Mouse (Mus musculus) intestine, embryonic 15.5 days (tissue): ENCODE results near the gene Gata1. TPM values are rescaled to one million over a fixed set of nuclear protein-coding genes. Genes with fewer than 3 reads are reported as not detected.
"Not testable (repeated sequence)": the region's sequence is repeated elsewhere in the genome, so short reads cannot be mapped to it uniquely, and the experiment has no call there.

Source experiments
- ATAC-seq: fragments of 200-750 bp; cut with Nextera tagmentation; 2 replicates; pipeline ENCODE4 v1.8.0; 2017; ENCODE audit warnings: moderate TSS enrichment, moderate library complexity
- H3K27ac ChIP-seq: fragments of 300-500 bp; sonication (generic); 2 replicates; pipeline ENCODE4 v1.5.1; 2015; ENCODE audit warnings: mild to moderate bottlenecking, inconsistent platforms
- H3K27me3 ChIP-seq: fragments of 300-500 bp; sonication (generic); replicated peaks from 2 replicates; pipeline ENCODE4 v1.6.1; 2015; ENCODE audit warnings: inconsistent platforms
- H3K36me3 ChIP-seq: fragments of 300-500 bp; sonication (generic); 2 replicates; pipeline ENCODE4 v1.6.1; 2015; ENCODE audit warnings: inconsistent platforms
- H3K4me1 ChIP-seq: fragments of 300-500 bp; sonication (generic); replicated peaks from 2 replicates; pipeline ENCODE4 v1.6.1; 2015; ENCODE audit warnings: inconsistent platforms
- H3K4me2 ChIP-seq: fragments of 300-500 bp; sonication (generic); replicated peaks from 2 replicates; pipeline ENCODE4 v1.6.1; 2015; ENCODE audit warnings: mild to moderate bottlenecking, inconsistent platforms
- H3K4me3 ChIP-seq: fragments of 300-500 bp; sonication (generic); replicated peaks from 2 replicates; pipeline ENCODE4 v1.5.1; 2015; ENCODE audit warnings: inconsistent platforms
- H3K9ac ChIP-seq: fragments of 300-500 bp; sonication (generic); 2 replicates; pipeline ENCODE4 v1.6.1; 2015; ENCODE audit warnings: inconsistent platforms
- H3K9me3 ChIP-seq: fragments of 300-500 bp; sonication (generic); 2 replicates; pipeline ENCODE4 v1.6.1; 2016; ENCODE audit warnings: inconsistent platforms
- WGBS: fragments of 180-500 bp; shearing (Covaris S2); methylation state at CpG from one replicate; pipeline ENCODE4 v1.1.7; 2015; 5-methylcytosine and 5-hydroxymethylcytosine counted together
- polyA plus RNA-seq: library from polyadenylated mRNA; unstranded; fragments of >200 nt; fragmentation: Nextera tagmentation; extraction: Ambion mirVana; gene quantifications from 2 replicates; pipeline ENCODE4 v1.2.1, GENCODE M21; 2015

Gene Gata1
- polyA plus RNA-seq, 1 experiment from 2014 or later: 1.7 TPM

- ATAC-seq: peak; percentile 99
- Histone ChIP-seq H3K9me3 (no peaks in the 10 kb centered on the region), H3K4me1 (no peaks in the 10 kb centered on the region), H3K27ac (no peak overlapping the region), H3K4me2 (peak overlapping the region; percentile 57), H3K36me3 (no peaks in the 10 kb centered on the region), H3K27me3 (no peaks in the 10 kb centered on the region), H3K9ac (peak overlapping the region; percentile 37), H3K4me3 (peak overlapping the region; percentile 47)
- WGBS: 18% methylated on average over 38 of the region's 38 CpGs
Measured at GRCm38 (mm10) chrX:7947900-7948492, 29.9 kb downstream of the Gata1 start.

GRCm38 (mm10) chrX:7947108-7947899, 30.6 kb downstream of the Gata1 start, which contains the start of gene Hdac6:
TSS of gene Hdac6 (minus strand) at chrX:7947889.
- Histone ChIP-seq H3K4me1 (no peaks in the 10 kb centered on the region), H3K27me3 (no peaks in the 10 kb centered on the region), H3K9ac (peak within 1 kb of the TSS; percentile 49), H3K27ac (no peak within 1 kb of the TSS), H3K9me3 (no peaks in the 10 kb centered on the region), H3K4me2 (peak within 1 kb of the TSS; percentile 64), H3K4me3 (peak within 1 kb of the TSS; percentile 47), H3K36me3 (no peaks in the 10 kb centered on the region)
- 20% methylated on average over 36 of the region's 37 CpGs for WGBS
- peak; percentile 44 for ATAC-seq

- no peak for ATAC-seq
- H3K4me3 ChIP-seq: no peak overlapping the region
- no peak overlapping the region for H3K4me2 ChIP-seq
- H3K4me1 ChIP-seq: no peaks in the 10 kb centered on the region
- H3K9ac ChIP-seq: no peak overlapping the region
- H3K27ac ChIP-seq: no peak overlapping the region
- no peaks in the 10 kb centered on the region for H3K27me3 ChIP-seq
- H3K9me3 ChIP-seq: no peaks in the 10 kb centered on the region
- WGBS: 75% methylated on average over 8 of the region's 8 CpGs
- H3K36me3 ChIP-seq: no peaks in the 10 kb centered on the region
Measured at GRCm38 (mm10) chrX:7945618-7946017, 32.3 kb downstream of the Gata1 start.

GRCm38 (mm10) chrX:7937667-7938066, 40.2 kb downstream of the Gata1 start:
- no peak for ATAC-seq
- Histone ChIP-seq H3K27ac (no peak overlapping the region), H3K4me2 (no peak overlapping the region), H3K9me3 (no peaks in the 10 kb centered on the region), H3K4me3 (no peak overlapping the region), H3K4me1 (no peaks in the 10 kb centered on the region), H3K27me3 (no peaks in the 10 kb centered on the region), H3K9ac (no peak overlapping the region), H3K36me3 (no peaks in the 10 kb centered on the region)
- WGBS: 91% methylated on average over 6 of the region's 6 CpGs

- Histone ChIP-seq H3K9ac (no peak overlapping the region), H3K4me1 (no peaks in the 10 kb centered on the region), H3K4me2 (no peak overlapping the region), H3K4me3 (no peak overlapping the region), H3K9me3 (no peaks in the 10 kb centered on the region), H3K27me3 (no peaks in the 10 kb centered on the region), H3K36me3 (no peaks in the 10 kb centered on the region), H3K27ac (no peak overlapping the region)
- ATAC-seq: no peak
- WGBS: 51% methylated on average over 11 of the region's 11 CpGs
Measured at GRCm38 (mm10) chrX:7936874-7937273, 41.0 kb downstream of the Gata1 start.

GRCm38 (mm10) chrX:7928270-7928790, 49.5 kb downstream of the Gata1 start, which contains the start of gene Eras:
TSS of gene Eras (minus strand) at chrX:7928607.
- WGBS: 21% methylated on average over 19 of the region's 19 CpGs
- Histone ChIP-seq H3K4me2 (no peak within 1 kb of the TSS), H3K4me3 (no peak within 1 kb of the TSS), H3K27ac (no peak within 1 kb of the TSS), H3K27me3 (peaks cover 10% of the 10 kb centered on the region), H3K9ac (no peak within 1 kb of the TSS), H3K36me3 (no peaks in the 10 kb centered on the region), H3K9me3 (no peaks in the 10 kb centered on the region), H3K4me1 (no peaks in the 10 kb centered on the region)
- no peak for ATAC-seq

GRCm38 (mm10) chrX:7927116-7927515, 50.8 kb downstream of the Gata1 start:
- no peak overlapping the region for H3K9ac ChIP-seq
- H3K9me3 ChIP-seq: no peaks in the 10 kb centered on the region
- H3K4me3 ChIP-seq: no peak overlapping the region
- H3K27ac ChIP-seq: no peak overlapping the region
- WGBS: 26% methylated on average over 10 of the region's 10 CpGs
- ATAC-seq: no peak
- no peaks in the 10 kb centered on the region for H3K36me3 ChIP-seq
- H3K4me1 ChIP-seq: 0 out of 2 replicates have a peak, but pooled peaks cover 3% of the 10 kb centered on the region
- H3K4me2 ChIP-seq: no peak overlapping the region
- peaks cover 22% of the 10 kb centered on the region for H3K27me3 ChIP-seq

- WGBS: 72% methylated on average over 6 of the region's 6 CpGs
- no peak overlapping the region for H3K27ac ChIP-seq
- peaks cover 30% of the 10 kb centered on the region for H3K27me3 ChIP-seq
Measured at GRCm38 (mm10) chrX:7926266-7926665, 51.6 kb downstream of the Gata1 start.

GRCm38 (mm10) chrX:7922032-7922431, 55.8 kb downstream of the Gata1 start:
- Histone ChIP-seq H3K4me2 (peak overlapping the region; percentile 52), H3K36me3 (no peaks in the 10 kb centered on the region), H3K9me3 (no peaks in the 10 kb centered on the region), H3K9ac (no peak overlapping the region), H3K27me3 (peaks cover 36% of the 10 kb centered on the region), H3K4me3 (peak overlapping the region; percentile 23), H3K27ac (no peak overlapping the region), H3K4me1 (peaks cover 7% of the 10 kb centered on the region; the same call in 1 of the 2 replicates)
- WGBS: 21% methylated on average over 31 of the region's 48 CpGs
- ATAC-seq: peak; percentile 47

More at GRCm38 (mm10) chrX:7926266-7926665, 51.6 kb downstream of the Gata1 start:
- Histone ChIP-seq H3K4me2 (no peak overlapping the region), H3K4me3 (no peak overlapping the region), H3K36me3 (no peaks in the 10 kb centered on the region), H3K9ac (no peak overlapping the region), H3K9me3 (no peaks in the 10 kb centered on the region), H3K4me1 (peaks cover 7% of the 10 kb centered on the region; the same call in 1 of the 2 replicates)
- no peak for ATAC-seq

GRCm38 (mm10) chrX:7919601-7920383, 58.1 kb downstream of the Gata1 start, which contains the start of gene Pcsk1n:
TSS of gene Pcsk1n (plus strand) at chrX:7919822.
- WGBS: 21% methylated on average over 37 of the region's 40 CpGs
- Histone ChIP-seq H3K27me3 (peaks cover 34% of the 10 kb centered on the region), H3K9me3 (no peaks in the 10 kb centered on the region), H3K4me3 (no peak within 1 kb of the TSS; the same call in 1 of the 2 replicates), H3K9ac (no peak within 1 kb of the TSS), H3K27ac (no peak within 1 kb of the TSS), H3K4me1 (peaks cover 7% of the 10 kb centered on the region; the same call in 1 of the 2 replicates), H3K36me3 (no peaks in the 10 kb centered on the region), H3K4me2 (peak within 1 kb of the TSS; percentile 37)
- peak; percentile 53 for ATAC-seq

- H3K9ac ChIP-seq, H3K9me3 ChIP-seq, H3K4me1 ChIP-seq, H3K27ac ChIP-seq, H3K4me3 ChIP-seq, ATAC-seq, H3K4me2 ChIP-seq, H3K36me3 ChIP-seq: not testable (repeated sequence)
- WGBS: 70% methylated on average over 6 of the region's 6 CpGs
- H3K27me3 ChIP-seq: peaks cover 24% of the 10 kb centered on the region
Measured at GRCm38 (mm10) chrX:7917960-7918359, 59.9 kb downstream of the Gata1 start.

- not testable (repeated sequence) for H3K9me3 ChIP-seq, H3K27ac ChIP-seq, H3K9ac ChIP-seq, H3K4me1 ChIP-seq, H3K4me2 ChIP-seq, H3K4me3 ChIP-seq, H3K27me3 ChIP-seq, H3K36me3 ChIP-seq, ATAC-seq
- WGBS: 19% methylated on average over 3 of the region's 3 CpGs
Measured at GRCm38 (mm10) chrX:7915669-7916068, 62.2 kb downstream of the Gata1 start.
